In the genomic region with DNA sequence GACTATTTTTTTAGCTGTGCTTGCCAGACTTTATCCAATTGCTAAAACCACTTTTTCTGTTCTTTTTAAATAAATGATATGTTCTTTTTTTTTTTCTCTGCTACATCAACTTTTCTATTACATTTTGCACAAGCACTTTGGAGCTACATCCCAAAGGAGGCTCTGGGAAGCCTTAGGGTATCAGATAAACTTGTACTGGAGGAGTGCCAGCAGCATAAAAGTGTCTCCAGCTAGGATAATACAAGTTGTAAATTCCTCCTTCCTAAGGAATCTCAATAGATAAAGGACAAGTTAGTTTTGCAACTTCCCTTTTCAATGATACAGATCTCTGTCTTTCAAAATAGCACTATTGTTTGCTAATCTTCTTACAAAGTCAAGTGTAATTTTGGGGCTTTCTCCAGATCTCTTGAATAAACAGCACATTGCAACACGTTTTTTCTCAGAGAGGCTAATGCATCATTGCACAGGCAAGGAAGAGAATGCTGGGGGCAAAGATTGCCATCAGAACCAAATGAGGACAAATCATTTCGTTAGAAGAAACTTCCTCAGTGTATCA, we compare ENCODE assay signal across 23 mouse cellular contexts. TPM values are rescaled to one million over a fixed set of nuclear protein-coding genes. Genes with fewer than 3 reads are reported as not detected.
A peak's percentile ranks its signal among the peaks of the same experiment; 100 is the strongest.
DNase-seq lines count a peak whose midpoint lies in the region; ATAC-seq and TF ChIP-seq lines count a peak whose summit lies in the region.
"Had no signal": no experiment of that assay in that cellular context is flagged by ENCODE, and none has a peak within 500 bp of the region (broad histone marks: within the 10 kb centered on the region; RNA-seq: fewer than 3 reads in every experiment).

No protein-coding gene starts in this region.

- no peaks in the 10 kb centered on the region for H3K4me1 ChIP-seq in kidney, embryonic 15.5 days
- H3K4me1 ChIP-seq in G1E (ENCODE audit: insufficient read depth, low read depth, low read length), result no peaks in the 10 kb centered on the region
- no peaks in the 10 kb centered on the region for H3K4me1 ChIP-seq in heart, embryonic 11.5 days (ENCODE audit: control insufficient read depth, insufficient read depth, low read length)
- H3K4me1 ChIP-seq: forebrain, embryonic 10.5 days; heart, embryonic 10.5 days; hindbrain, embryonic 15.5 days; limb, embryonic 15.5 days; midbrain, embryonic 10.5 days; stomach, embryonic 15.5 days had no signal

- H3K9ac ChIP-seq in kidney, embryonic 15.5 days, result no peak overlapping the region
- H3K9ac ChIP-seq in heart, embryonic 11.5 days (ENCODE audit: low read depth, low read length), result no peak overlapping the region
- H3K9ac ChIP-seq: hindbrain, embryonic 15.5 days; limb, embryonic 15.5 days; liver, embryonic 14.5 days; stomach, embryonic 15.5 days had no signal

- ATAC-seq in kidney, embryonic 15.5 days (replicated peaks; ENCODE audit: low FRiP score), result no peak
- peak; percentile 28; the same call in 1 of the 2 replicates for ATAC-seq in G1E (ENCODE audit: extremely low read depth, insufficient number of reproducible peaks, low FRiP score, poor library complexity, severe bottlenecking)
- ATAC-seq in heart, embryonic 11.5 days (replicated peaks; ENCODE audit: insufficient number of reproducible peaks, low FRiP score, low TSS enrichment), result no peak

- no peak overlapping the region for H3K4me3 ChIP-seq in kidney, embryonic 15.5 days (replicated peaks)
- H3K4me3 ChIP-seq in G1E (ENCODE audit: low read depth, low read length), result no peak overlapping the region
- H3K4me3 ChIP-seq in heart, embryonic 11.5 days (ENCODE audit: low read depth, low read length), result no peak overlapping the region
- H3K4me3 ChIP-seq: forebrain, embryonic 10.5 days; heart, embryonic 10.5 days; hindbrain, embryonic 15.5 days; limb, embryonic 15.5 days; midbrain, embryonic 10.5 days; stomach, embryonic 15.5 days had no signal

- WGBS in kidney, embryonic 15.5 days, result 19% methylated on average over 2 of the region's 2 CpGs
- WGBS in heart, embryonic 11.5 days (ENCODE audit: insufficient replicate concordance), result 28% methylated on average over 2 of the region's 2 CpGs

- no peaks in the 10 kb centered on the region for H3K36me3 ChIP-seq in kidney, embryonic 15.5 days
- H3K36me3 ChIP-seq in G1E (replicated peaks), result no peaks in the 10 kb centered on the region
- H3K36me3 ChIP-seq in heart, embryonic 11.5 days (ENCODE audit: control insufficient read depth, insufficient read depth, low read length), result no peaks in the 10 kb centered on the region
- H3K36me3 ChIP-seq: forebrain, embryonic 10.5 days; heart, embryonic 10.5 days; hindbrain, embryonic 15.5 days; limb, embryonic 15.5 days; midbrain, embryonic 10.5 days; stomach, embryonic 15.5 days had no signal

- H3K27me3 ChIP-seq in kidney, embryonic 15.5 days, result no peaks in the 10 kb centered on the region
- H3K27me3 ChIP-seq in G1E (ENCODE audit: insufficient read depth, low read length), result no peaks in the 10 kb centered on the region; the same call in 1 of the 2 replicates
- no peaks in the 10 kb centered on the region for H3K27me3 ChIP-seq in heart, embryonic 11.5 days (ENCODE audit: control insufficient read depth, insufficient read depth, low read length)
- H3K27me3 ChIP-seq: hindbrain, embryonic 15.5 days; limb, embryonic 15.5 days; stomach, embryonic 15.5 days had no signal

- H3K4me2 ChIP-seq in kidney, embryonic 15.5 days, result no peak overlapping the region
- no peak overlapping the region for H3K4me2 ChIP-seq in heart, embryonic 11.5 days
- H3K4me2 ChIP-seq: hindbrain, embryonic 15.5 days; limb, embryonic 15.5 days; stomach, embryonic 15.5 days had no signal

- no peak overlapping the region for H3K27ac ChIP-seq in kidney, embryonic 15.5 days
- H3K27ac ChIP-seq in heart, embryonic 11.5 days (ENCODE audit: low read depth, low read length), result no peak overlapping the region
- H3K27ac ChIP-seq: forebrain, embryonic 10.5 days; heart, embryonic 10.5 days; hindbrain, embryonic 15.5 days; limb, embryonic 15.5 days; liver, embryonic 14.5 days; midbrain, embryonic 10.5 days; stomach, embryonic 15.5 days had no signal

- no peak for TF ChIP-seq CTCF in G1E (IDR thresholded peaks at IDR 0.05; ENCODE audit: low read depth, low read length)

- H3K9me3 ChIP-seq in kidney, embryonic 15.5 days (replicated peaks), result no peaks in the 10 kb centered on the region
- no peaks in the 10 kb centered on the region for H3K9me3 ChIP-seq in G1E (replicated peaks)
- H3K9me3 ChIP-seq in heart, embryonic 11.5 days (replicated peaks; ENCODE audit: control insufficient read depth, low read length), result no peaks in the 10 kb centered on the region
- H3K9me3 ChIP-seq: forebrain, embryonic 10.5 days; heart, embryonic 10.5 days; hindbrain, embryonic 15.5 days; limb, embryonic 15.5 days; midbrain, embryonic 10.5 days; stomach, embryonic 15.5 days had no signal

- peak; percentile 15 for DNase-seq in kidney, postnatal 14 days
- no peak for DNase-seq in G1E (ENCODE audit: low spot score)
- peak; percentile 26 for DNase-seq in fat pad, adult 2 months (ENCODE audit: extremely low read depth, low read depth, low spot score)
- peak; percentile 23 for DNase-seq in lung, postnatal 36 days
- no peak for DNase-seq in embryo, embryonic 10 days (ENCODE audit: low spot score)
- no peak for DNase-seq in kidney, adult 9 months
- DNase-seq: adrenal gland, adult 8-10 months; cerebellum, adult 18-20 months; cerebellum, postnatal 14 days; gastrocnemius, postnatal 25 days; kidney, adult 2 months; kidney, postnatal 36 days; thymus, adult 18-20 months had no signal

RNA-seq across cellular contexts. Expression of gene Hgf, which starts 11.7 kb away (rescaled TPM):
- 3.5 TPM in 2 replicates for polyA plus RNA-seq in kidney, embryonic 15.5 days (2015; fragmentation: Nextera tagmentation; extraction: Ambion mirVana)
- total RNA-seq in G1E (2014; fragmentation: Nextera tagmentation), result 0.39 and 0.53 TPM in 2 replicates
- total RNA-seq in G1E (2017), result 0.16 and 0.23 TPM in 2 replicates
- not detected in 2 replicates for polyA plus RNA-seq in G1E (2012)
- polyA plus RNA-seq in heart, embryonic 11.5 days (2014; fragmentation: Nextera tagmentation; extraction: Ambion mirVana), result 2.0 and 2.5 TPM in 2 replicates
- total RNA-seq: ES-E14 had no signal

Comparison
In these comparisons a context has a peak if more than half of its experiments do, and no peak if none do; other contexts are left out.
1. DNase-seq: peak in kidney, postnatal 14 days (single experiment), fat pad, adult 2 months (single experiment) and lung, postnatal 36 days (single experiment); none in G1E (single experiment), embryo, embryonic 10 days (single experiment) and kidney, adult 9 months (single experiment).